Mouse (Mus musculus): ENCODE results near the gene Bend7. TPM values are rescaled to one million over a fixed set of nuclear protein-coding genes. Genes with fewer than 3 reads are reported as not detected.
A peak's percentile ranks its signal among the peaks of the same experiment; 100 is the strongest.

Bend7 gene
- polyA plus RNA-seq, 1 experiment from 2014 or later, result 6.9 TPM

- no peak for ATAC-seq (ENCODE audit: low FRiP score)
- H3K4me3 ChIP-seq, result no peak overlapping the region
- H3K9me3 ChIP-seq, result no peaks in the 10 kb centered on the region
- 84% methylated on average over 6 of the region's 6 CpGs for WGBS
- no peaks in the 10 kb centered on the region for H3K27me3 ChIP-seq
- no peak overlapping the region for H3K9ac ChIP-seq
- H3K27ac ChIP-seq, result no peak overlapping the region
- H3K4me2 ChIP-seq, result no peak overlapping the region
- H3K36me3 ChIP-seq, result no peaks in the 10 kb centered on the region
- no peaks in the 10 kb centered on the region for H3K4me1 ChIP-seq (replicated peaks)
Observed at GRCm38 (mm10) chr2:4751918-4752317, 34.3 kb downstream of the Bend7 start.

GRCm38 (mm10) chr2:4755716-4756115 is 38.1 kb downstream of the Bend7 start:
- no peaks in the 10 kb centered on the region for H3K4me1 ChIP-seq (replicated peaks)
- no peak overlapping the region for H3K27ac ChIP-seq
- no peaks in the 10 kb centered on the region for H3K27me3 ChIP-seq
- H3K9ac ChIP-seq, result no peak overlapping the region
- ATAC-seq (ENCODE audit: low FRiP score), result no peak
- H3K4me3 ChIP-seq, result no peak overlapping the region
- peaks cover 2% of the 10 kb centered on the region; the same call in 1 of the 2 replicates for H3K36me3 ChIP-seq
- 86% methylated on average over 8 of the region's 8 CpGs for WGBS
- H3K9me3 ChIP-seq, result no peaks in the 10 kb centered on the region
- no peak overlapping the region for H3K4me2 ChIP-seq

- Histone ChIP-seq H3K27me3 (no peaks in the 10 kb centered on the region), H3K4me2 (no peak overlapping the region), H3K4me3 (no peak overlapping the region), H3K9ac (no peak overlapping the region), H3K4me1 (replicated peaks) (no peaks in the 10 kb centered on the region), H3K36me3 (peaks cover 2% of the 10 kb centered on the region; the same call in 1 of the 2 replicates), H3K27ac (no peak overlapping the region), H3K9me3 (no peaks in the 10 kb centered on the region)
- 84% methylated on average over 3 of the region's 3 CpGs for WGBS
- ATAC-seq (ENCODE audit: low FRiP score), result no peak
Observed at GRCm38 (mm10) chr2:4757218-4757617, 39.6 kb downstream of the Bend7 start.

DNA sequence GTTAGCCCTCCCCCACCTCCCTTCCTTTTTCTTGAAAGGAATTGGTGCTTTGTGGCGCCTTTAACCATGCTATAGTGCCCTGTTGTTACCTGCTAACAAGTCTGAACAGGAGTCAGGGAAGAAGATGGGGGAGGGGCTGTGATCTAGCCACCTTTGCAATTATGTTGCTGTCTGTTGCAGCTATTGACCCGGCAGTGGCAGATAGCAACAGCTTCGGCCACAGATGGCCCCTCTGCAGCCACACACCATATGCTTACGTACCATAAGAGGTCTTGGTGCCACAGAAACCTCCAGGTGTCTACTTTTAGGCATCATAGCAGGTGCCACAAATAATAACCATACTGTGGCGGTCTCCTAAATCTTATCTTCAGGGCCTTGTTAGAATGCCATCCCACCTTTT is 43.1 kb downstream of the Bend7 start:
- no peaks in the 10 kb centered on the region for H3K4me1 ChIP-seq (replicated peaks)
- no peak for ATAC-seq (ENCODE audit: low FRiP score)
- H3K9ac ChIP-seq, result no peak overlapping the region
- H3K4me3 ChIP-seq, result no peak overlapping the region
- H3K4me2 ChIP-seq, result no peak overlapping the region
- no peak overlapping the region for H3K27ac ChIP-seq
- no peaks in the 10 kb centered on the region for H3K9me3 ChIP-seq
- H3K27me3 ChIP-seq, result no peaks in the 10 kb centered on the region
- WGBS, result 81% methylated on average over 5 of the region's 5 CpGs
- H3K36me3 ChIP-seq, result peaks cover 5% of the 10 kb centered on the region; the same call in 1 of the 2 replicates

GRCm38 (mm10) chr2:4761906-4762305 is 44.3 kb downstream of the Bend7 start:
- Histone ChIP-seq H3K4me3 (no peak overlapping the region), H3K9ac (no peak overlapping the region), H3K4me1 (replicated peaks) (no peaks in the 10 kb centered on the region), H3K9me3 (no peaks in the 10 kb centered on the region), H3K36me3 (peaks cover 5% of the 10 kb centered on the region; the same call in 1 of the 2 replicates), H3K27me3 (no peaks in the 10 kb centered on the region), H3K4me2 (no peak overlapping the region), H3K27ac (no peak overlapping the region)
- whole genome bisulfite sequencing, result 90% methylated on average over 5 of the region's 5 CpGs
- no peak for ATAC-seq (ENCODE audit: low FRiP score)

DNA sequence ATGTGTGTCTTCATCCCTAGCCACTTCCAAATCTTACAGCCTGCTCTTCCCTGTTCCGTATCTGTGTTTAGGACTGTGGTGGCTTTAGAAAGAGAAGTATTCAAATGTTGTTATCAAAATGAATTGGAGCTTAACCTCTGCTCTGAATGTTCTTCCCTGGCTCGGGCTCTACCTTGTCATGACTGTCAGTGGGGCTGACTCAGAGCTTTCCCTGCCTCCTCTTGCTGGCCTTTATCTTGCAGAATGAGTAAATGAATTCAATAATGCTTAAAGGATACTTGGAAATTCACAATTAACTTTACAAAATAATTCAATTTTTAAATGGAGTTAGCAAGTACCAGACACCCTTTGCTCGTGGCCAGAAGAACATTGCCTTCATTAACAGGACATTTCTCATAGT is 46.4 kb downstream of the Bend7 start:
- no peak for ATAC-seq (ENCODE audit: low FRiP score)
- H3K27me3 ChIP-seq, result no peaks in the 10 kb centered on the region
- no peak overlapping the region for H3K27ac ChIP-seq
- H3K4me3 ChIP-seq, result no peak overlapping the region
- no peak overlapping the region for H3K4me2 ChIP-seq
- H3K9ac ChIP-seq, result no peak overlapping the region
- H3K36me3 ChIP-seq, result 0 out of 2 replicates have a peak, but pooled peaks cover 3% of the 10 kb centered on the region
- WGBS, result 87% methylated on average over 3 of the region's 3 CpGs
- no peaks in the 10 kb centered on the region for H3K9me3 ChIP-seq
- H3K4me1 ChIP-seq (replicated peaks), result no peaks in the 10 kb centered on the region

- WGBS, result 91% methylated on average over 2 of the region's 2 CpGs
- no peaks in the 10 kb centered on the region for H3K36me3 ChIP-seq
- no peak overlapping the region for H3K4me2 ChIP-seq
- no peak overlapping the region for H3K9ac ChIP-seq
- H3K4me1 ChIP-seq (replicated peaks), result no peaks in the 10 kb centered on the region
- H3K27ac ChIP-seq, result no peak overlapping the region
- no peaks in the 10 kb centered on the region for H3K9me3 ChIP-seq
- H3K4me3 ChIP-seq, result no peak overlapping the region
- H3K27me3 ChIP-seq, result no peaks in the 10 kb centered on the region
- ATAC-seq (ENCODE audit: low FRiP score), result no peak
Observed at GRCm38 (mm10) chr2:4770376-4770775, 52.7 kb downstream of the Bend7 start.

GRCm38 (mm10) chr2:4773911-4774310 is 56.3 kb downstream of the Bend7 start:
- 94% methylated on average over 6 of the region's 6 CpGs for WGBS
- Histone ChIP-seq H3K4me1 (replicated peaks) (no peaks in the 10 kb centered on the region), H3K27ac (no peak overlapping the region), H3K36me3 (no peaks in the 10 kb centered on the region), H3K9me3 (no peaks in the 10 kb centered on the region), H3K4me2 (no peak overlapping the region), H3K27me3 (no peaks in the 10 kb centered on the region), H3K9ac (no peak overlapping the region), H3K4me3 (no peak overlapping the region)
- ATAC-seq (ENCODE audit: low FRiP score), result no peak

- Histone ChIP-seq H3K9ac (no peak overlapping the region), H3K4me1 (replicated peaks) (peaks cover 5% of the 10 kb centered on the region; the same call in 1 of the 2 replicates), H3K36me3 (no peaks in the 10 kb centered on the region), H3K4me3 (no peak overlapping the region), H3K9me3 (no peaks in the 10 kb centered on the region), H3K27me3 (no peaks in the 10 kb centered on the region), H3K27ac (no peak overlapping the region), H3K4me2 (no peak overlapping the region)
- WGBS, result 94% methylated on average over 8 of the region's 8 CpGs
- no peak for ATAC-seq (ENCODE audit: low FRiP score)
Observed at GRCm38 (mm10) chr2:4777291-4777690, 59.7 kb downstream of the Bend7 start.

DNA sequence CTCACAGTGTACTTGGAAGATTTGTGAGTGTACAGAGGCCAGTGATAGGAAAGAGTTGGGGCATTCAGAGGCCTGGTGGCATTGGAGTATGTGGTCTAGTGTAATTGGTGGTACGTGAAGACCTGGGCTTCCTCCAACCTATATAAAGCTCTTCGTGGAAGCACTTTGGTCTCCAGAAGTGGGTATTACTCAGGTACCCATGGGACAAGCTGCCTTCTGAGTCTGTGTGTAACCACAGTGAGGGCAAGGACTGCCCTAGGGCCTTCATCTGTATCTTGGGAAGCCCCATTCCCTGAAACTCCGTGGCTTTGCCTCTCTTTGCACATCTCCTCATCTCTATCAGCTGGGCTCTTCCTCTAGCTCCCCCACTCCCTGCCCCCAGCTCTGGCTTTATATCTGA is 64.0 kb downstream of the Bend7 start:
- Histone ChIP-seq H3K9me3 (no peaks in the 10 kb centered on the region), H3K4me1 (replicated peaks) (peaks cover 22% of the 10 kb centered on the region), H3K4me3 (no peak overlapping the region), H3K9ac (no peak overlapping the region), H3K36me3 (no peaks in the 10 kb centered on the region), H3K27me3 (no peaks in the 10 kb centered on the region), H3K4me2 (no peak overlapping the region), H3K27ac (peak overlapping the region; percentile 52)
- no peak for ATAC-seq (ENCODE audit: low FRiP score)
- WGBS, result 88% methylated on average over 3 of the region's 3 CpGs

DNA sequence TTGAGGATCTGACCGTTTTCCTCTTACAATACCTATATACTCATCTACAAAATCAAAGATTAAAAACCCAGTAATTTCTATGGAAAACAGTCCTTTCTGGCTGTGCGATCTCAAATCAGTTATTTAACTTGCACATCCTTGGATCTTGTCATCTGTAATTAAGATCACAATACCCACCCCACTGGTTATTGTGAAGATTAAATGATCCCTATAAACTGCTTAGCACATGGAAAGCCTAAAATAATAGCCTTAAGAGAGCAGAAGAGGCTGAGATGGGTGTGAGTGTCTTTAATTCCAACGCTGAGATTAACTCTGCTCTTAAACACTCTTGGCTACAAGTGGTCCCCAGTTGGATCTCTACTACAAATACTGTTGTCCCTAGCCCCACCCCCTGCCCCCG is 64.8 kb downstream of the Bend7 start:
- no peaks in the 10 kb centered on the region for H3K9me3 ChIP-seq

GRCm38 (mm10) chr2:4782809-4783641 is 65.4 kb downstream of the Bend7 start:
- Histone ChIP-seq H3K4me1 (replicated peaks) (peaks cover 25% of the 10 kb centered on the region), H3K9ac (no peak overlapping the region), H3K4me3 (no peak overlapping the region), H3K27ac (peak overlapping the region; percentile 42; the same call in 1 of the 2 replicates), H3K4me2 (no peak overlapping the region), H3K27me3 (no peaks in the 10 kb centered on the region), H3K9me3 (no peaks in the 10 kb centered on the region), H3K36me3 (no peaks in the 10 kb centered on the region)
- 61% methylated on average over 11 of the region's 11 CpGs for WGBS
- ATAC-seq (ENCODE audit: low FRiP score), result peak; percentile 49

More for the DNA sequence above, 64.8 kb downstream of the Bend7 start:
- no peaks in the 10 kb centered on the region for H3K27me3 ChIP-seq
- 58% methylated on average over 4 of the region's 4 CpGs for WGBS
- H3K4me3 ChIP-seq, result no peak overlapping the region
- no peak for ATAC-seq (ENCODE audit: low FRiP score)
- no peaks in the 10 kb centered on the region for H3K36me3 ChIP-seq
- H3K4me1 ChIP-seq (replicated peaks), result peaks cover 24% of the 10 kb centered on the region
- H3K9ac ChIP-seq, result no peak overlapping the region
- H3K4me2 ChIP-seq, result no peak overlapping the region
- H3K27ac ChIP-seq, result peak overlapping the region; percentile 42; the same call in 1 of the 2 replicates

- ATAC-seq (ENCODE audit: low FRiP score), result no peak
- Histone ChIP-seq H3K4me1 (replicated peaks) (peaks cover 25% of the 10 kb centered on the region), H3K4me3 (no peak overlapping the region), H3K27ac (no peak overlapping the region), H3K9me3 (no peaks in the 10 kb centered on the region), H3K27me3 (no peaks in the 10 kb centered on the region), H3K36me3 (no peaks in the 10 kb centered on the region), H3K4me2 (no peak overlapping the region), H3K9ac (no peak overlapping the region)
- WGBS, result 75% methylated on average over 8 of the region's 8 CpGs
Observed at GRCm38 (mm10) chr2:4784012-4784411, 66.4 kb downstream of the Bend7 start.

Data from hindbrain, embryonic 13.5 days (tissue).